Mouse (Mus musculus): ENCODE data around the gene Mindy4. TPM values are rescaled to one million over a fixed set of nuclear protein-coding genes. Genes with fewer than 3 reads are reported as not detected.

Mindy4 gene
- total RNA-seq, 2 experiments from 2014 or later: 3.4 TPM; not detected in 1

DNA sequence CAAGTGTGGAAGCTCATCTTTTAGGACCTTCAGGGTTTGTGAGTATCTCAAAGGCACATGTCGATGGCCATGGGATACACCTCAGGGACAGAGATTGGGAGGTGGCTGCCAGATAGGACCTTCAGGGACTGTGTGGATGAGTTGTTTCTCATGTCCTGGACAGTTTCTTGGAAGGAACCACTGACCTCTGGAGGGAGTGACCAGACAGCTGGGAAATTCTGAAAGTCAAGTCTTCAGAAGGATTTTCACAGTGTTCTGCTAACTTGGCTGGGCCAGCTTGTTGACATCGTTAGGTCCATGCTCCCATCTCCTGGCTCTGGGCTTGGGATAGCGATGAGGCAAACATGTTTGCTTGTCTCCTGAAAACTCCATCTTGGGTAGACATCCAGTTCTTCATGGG, 4.1 kb upstream of the Mindy4 start:
- ATAC-seq (replicated peaks; ENCODE audit: low FRiP score, poor library complexity, severe bottlenecking): no peak

GRCm38 (mm10) chr6:55203931-55204330, 748 bp downstream of the Mindy4 start:
- ATAC-seq (replicated peaks; ENCODE audit: low FRiP score, poor library complexity, severe bottlenecking): no peak

DNA sequence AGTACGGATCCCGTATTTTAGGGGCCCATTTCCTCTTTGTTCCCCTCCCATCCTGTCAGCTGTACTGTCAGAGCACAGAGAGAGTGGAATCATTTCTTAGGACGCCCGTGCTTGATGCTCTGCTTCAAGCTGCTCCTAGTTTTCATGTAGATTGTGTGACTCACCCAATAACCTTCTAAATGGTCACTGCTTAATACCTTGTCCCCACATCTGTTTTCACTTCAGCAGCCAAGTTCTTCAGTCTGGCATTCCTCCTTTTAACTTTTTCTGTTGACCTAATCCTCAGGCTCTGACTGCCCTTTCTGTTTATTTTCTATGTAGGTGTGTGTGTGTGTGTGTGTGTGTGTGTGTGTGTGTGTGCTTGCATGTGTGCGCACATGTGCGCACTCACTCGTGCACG, 4.6 kb downstream of the Mindy4 start:
- ATAC-seq (replicated peaks; ENCODE audit: low FRiP score, poor library complexity, severe bottlenecking): no peak

GRCm38 (mm10) chr6:55210423-55211365, 7.5 kb downstream of the Mindy4 start:
- no peak for ATAC-seq (replicated peaks; ENCODE audit: low FRiP score, poor library complexity, severe bottlenecking)

GRCm38 (mm10) chr6:55214541-55214940, 11.4 kb downstream of the Mindy4 start:
- no peak for ATAC-seq (replicated peaks; ENCODE audit: low FRiP score, poor library complexity, severe bottlenecking)

DNA sequence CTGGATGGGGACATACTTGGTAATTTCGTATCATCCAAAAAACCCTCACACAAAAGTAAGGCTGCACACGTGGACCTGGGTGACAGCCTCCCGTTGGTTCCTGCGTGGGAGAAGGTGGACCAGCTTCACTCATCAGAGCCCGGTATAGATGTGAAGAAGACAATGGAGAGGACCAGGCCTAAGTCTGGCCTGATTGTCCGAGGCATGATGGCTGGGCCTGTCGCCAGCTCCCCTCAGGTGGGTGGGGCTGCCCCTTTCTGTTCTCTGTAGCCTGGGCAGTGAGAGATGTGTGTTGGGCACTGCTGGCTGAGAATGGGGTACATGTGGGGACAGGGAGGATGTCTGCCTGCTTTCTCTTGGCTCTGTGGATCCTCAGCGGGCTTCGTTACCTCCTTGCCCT, 15.0 kb downstream of the Mindy4 start:
- no peak for ATAC-seq (replicated peaks; ENCODE audit: low FRiP score, poor library complexity, severe bottlenecking)

GRCm38 (mm10) chr6:55223986-55224385, 20.8 kb downstream of the Mindy4 start:
- ATAC-seq (replicated peaks; ENCODE audit: low FRiP score, poor library complexity, severe bottlenecking): no peak

GRCm38 (mm10) chr6:55230048-55230447, 26.9 kb downstream of the Mindy4 start:
- no peak for ATAC-seq (replicated peaks; ENCODE audit: low FRiP score, poor library complexity, severe bottlenecking)

GRCm38 (mm10) chr6:55232101-55232500, 28.9 kb downstream of the Mindy4 start:
- ATAC-seq (replicated peaks; ENCODE audit: low FRiP score, poor library complexity, severe bottlenecking): no peak

GRCm38 (mm10) chr6:55232524-55233264, 29.5 kb downstream of the Mindy4 start:
- ATAC-seq (replicated peaks; ENCODE audit: low FRiP score, poor library complexity, severe bottlenecking): peak; percentile 76

- no peak for ATAC-seq (replicated peaks; ENCODE audit: low FRiP score, poor library complexity, severe bottlenecking)
Observed at GRCm38 (mm10) chr6:55233326-55233725, 30.1 kb downstream of the Mindy4 start.

DNA sequence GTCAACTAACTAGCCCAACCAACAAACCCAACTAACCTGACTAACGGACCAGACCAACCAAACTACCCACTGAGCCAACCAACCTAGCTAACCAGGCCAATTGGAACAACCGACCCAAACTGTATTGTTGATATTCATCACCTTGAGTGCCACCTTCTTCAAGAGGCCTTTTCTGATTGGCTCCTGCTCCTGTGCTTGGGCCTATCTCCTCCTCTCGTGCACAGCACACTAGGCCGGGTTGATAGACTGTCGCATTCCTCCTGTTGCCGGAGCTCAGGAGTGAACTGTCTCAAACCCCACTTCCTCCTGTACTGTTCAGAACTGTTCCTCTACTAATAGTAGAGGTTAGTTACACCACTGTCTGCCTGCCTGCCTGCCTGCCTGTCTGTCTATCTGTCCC, 31.5 kb downstream of the Mindy4 start:
- ATAC-seq (replicated peaks; ENCODE audit: low FRiP score, poor library complexity, severe bottlenecking): peak; percentile 85

DNA sequence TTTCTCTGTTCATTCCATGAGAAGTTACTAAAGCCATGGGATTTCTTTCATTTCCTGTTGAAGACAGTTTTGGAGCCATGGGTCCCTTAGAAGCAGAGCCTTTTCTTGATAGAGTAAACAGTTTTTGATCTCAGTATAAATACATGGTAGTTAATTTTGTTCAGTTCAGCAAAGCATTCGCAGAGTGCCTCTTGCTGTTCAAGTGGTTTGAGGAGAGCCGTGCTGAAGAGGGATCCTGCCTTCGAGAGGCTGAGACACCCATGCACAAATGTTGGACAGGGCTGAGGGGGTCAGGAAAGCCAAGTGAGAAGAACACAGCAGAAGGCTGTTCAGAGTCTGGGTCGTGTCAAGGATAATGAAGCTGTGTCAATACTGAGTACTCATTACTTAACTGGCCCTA, 32.5 kb downstream of the Mindy4 start:
- ATAC-seq (replicated peaks; ENCODE audit: low FRiP score, poor library complexity, severe bottlenecking): no peak

GRCm38 (mm10) chr6:55239931-55240330, 36.7 kb downstream of the Mindy4 start:
- no peak for ATAC-seq (replicated peaks; ENCODE audit: low FRiP score, poor library complexity, severe bottlenecking)

- no peak for ATAC-seq (replicated peaks; ENCODE audit: low FRiP score, poor library complexity, severe bottlenecking)
Observed at GRCm38 (mm10) chr6:55240591-55241260, 37.5 kb downstream of the Mindy4 start.

GRCm38 (mm10) chr6:55241479-55241878, 38.3 kb downstream of the Mindy4 start:
- no peak for ATAC-seq (replicated peaks; ENCODE audit: low FRiP score, poor library complexity, severe bottlenecking)

DNA sequence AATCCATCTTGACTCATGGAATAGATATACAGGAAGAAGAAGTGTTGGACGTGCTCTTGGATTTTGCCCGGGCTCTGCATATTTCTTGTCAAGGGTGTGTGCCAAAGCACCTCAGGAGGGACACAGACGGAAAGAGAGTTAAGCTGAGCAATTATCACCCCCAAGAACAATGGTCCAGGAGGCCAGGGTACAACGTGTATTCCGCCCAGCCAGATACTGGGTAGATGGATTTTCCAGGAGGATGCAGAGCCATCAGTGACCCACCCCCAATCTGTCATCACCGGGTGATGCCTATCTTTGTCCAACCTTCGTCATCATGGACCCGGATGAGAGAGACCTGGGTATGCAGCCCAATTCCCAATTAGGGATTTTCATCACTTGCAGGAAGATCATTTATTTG, 42.5 kb downstream of the Mindy4 start:
- no peak for ATAC-seq (replicated peaks; ENCODE audit: low FRiP score, poor library complexity, severe bottlenecking)

DNA sequence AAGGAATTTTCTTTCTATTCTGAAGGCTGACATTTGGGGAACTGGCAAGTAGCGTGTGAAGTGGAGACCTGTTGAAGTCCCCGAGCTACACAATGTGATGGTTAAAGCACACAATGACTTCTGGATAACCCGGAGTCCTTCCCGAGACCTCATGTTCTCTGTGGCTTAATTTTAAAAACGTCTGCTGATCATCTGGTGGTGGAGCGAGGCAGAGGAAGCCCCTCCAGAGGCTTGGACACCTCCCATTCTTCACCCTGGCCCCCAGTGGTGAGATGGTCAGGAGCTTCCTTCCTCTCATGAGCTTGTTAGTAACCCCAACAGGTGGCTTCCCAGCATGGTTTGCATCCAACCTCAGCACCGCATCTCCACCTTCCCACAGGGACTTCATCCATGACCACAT, 43.3 kb downstream of the Mindy4 start:
- ATAC-seq (replicated peaks; ENCODE audit: low FRiP score, poor library complexity, severe bottlenecking): no peak

DNA sequence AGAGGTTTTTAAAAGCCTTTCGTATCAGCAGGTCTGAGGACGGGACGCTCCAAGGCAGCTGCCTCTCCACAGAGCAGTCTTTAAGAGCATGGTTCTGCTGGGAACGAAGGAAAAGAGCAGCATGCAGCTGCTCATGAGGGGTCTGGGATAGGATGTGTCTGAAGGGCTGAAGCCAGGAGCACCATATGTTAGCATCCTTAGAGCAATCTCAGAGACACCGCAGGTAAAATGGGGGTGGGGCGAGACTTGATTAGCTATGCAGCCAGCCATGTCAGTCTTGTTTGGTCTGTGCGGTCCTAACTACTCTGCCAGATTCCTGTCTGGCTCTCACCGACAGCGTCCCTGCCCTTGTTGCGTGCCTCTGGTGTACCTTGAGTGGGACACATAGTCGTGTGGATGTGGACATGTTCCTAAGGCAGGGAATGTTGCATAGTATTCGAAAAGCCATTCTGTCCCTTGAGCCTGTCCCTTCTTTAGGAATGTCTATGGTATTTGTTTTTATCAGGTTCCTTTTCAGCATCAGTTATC, 43.8 kb downstream of the Mindy4 start:
- no peak for ATAC-seq (replicated peaks; ENCODE audit: low FRiP score, poor library complexity, severe bottlenecking)

DNA sequence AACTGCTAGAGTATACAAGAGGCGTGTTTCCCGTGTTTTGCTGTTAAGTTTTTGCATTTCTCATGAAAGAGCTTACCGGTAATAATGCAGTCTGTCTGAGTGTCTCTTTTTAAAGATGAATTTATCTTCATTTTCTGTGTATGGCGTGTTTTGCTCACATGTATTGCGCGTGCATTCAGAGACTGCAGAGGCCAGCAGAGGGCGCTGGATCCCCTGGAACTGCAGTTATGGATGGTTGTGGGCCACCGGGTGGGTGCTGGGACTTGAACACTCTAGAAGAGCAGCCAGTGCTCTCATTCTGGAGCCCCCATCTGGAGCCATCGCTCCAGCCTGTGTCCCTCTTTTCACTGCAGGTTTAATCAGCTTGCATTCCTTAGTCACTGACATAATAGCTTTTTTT, 46.1 kb downstream of the Mindy4 start:
- ATAC-seq (replicated peaks; ENCODE audit: low FRiP score, poor library complexity, severe bottlenecking): no peak
